Mouse (Mus musculus) regulatory T cell (primary cell): ENCODE measurements around the gene Sun2.

Experiments used
- in situ Hi-C: fragments of 300-600 bp; cut with MboI, MseI; formaldehyde crosslinking; loops from one replicate; pipeline ENCODE4 v1.15.1; 2025; ENCODE audit warnings: high pct_unique_total_duplicates

Gene Sun2

DNA sequence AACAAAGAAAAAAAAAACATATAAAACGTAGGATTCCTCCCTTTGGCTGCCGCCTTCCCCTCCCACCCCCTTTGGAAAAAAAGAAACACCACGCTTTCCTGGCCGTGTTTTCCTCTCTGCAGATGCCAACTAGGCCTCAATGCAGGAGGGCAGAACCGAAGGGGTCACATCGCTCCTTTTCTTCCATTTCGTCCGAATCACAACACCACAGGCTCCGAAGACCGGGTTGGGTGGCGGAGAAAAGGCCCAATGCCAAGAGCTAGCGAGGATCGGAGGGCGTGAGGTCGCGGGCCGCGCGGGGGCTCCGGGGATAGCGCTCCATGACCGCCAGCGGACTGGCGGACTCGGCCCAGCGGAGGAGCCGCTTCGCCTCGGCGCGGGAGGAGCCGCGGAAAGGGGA, 55.2 kb downstream of the Sun2 start:
- in situ Hi-C loops, result no loop called here

DNA sequence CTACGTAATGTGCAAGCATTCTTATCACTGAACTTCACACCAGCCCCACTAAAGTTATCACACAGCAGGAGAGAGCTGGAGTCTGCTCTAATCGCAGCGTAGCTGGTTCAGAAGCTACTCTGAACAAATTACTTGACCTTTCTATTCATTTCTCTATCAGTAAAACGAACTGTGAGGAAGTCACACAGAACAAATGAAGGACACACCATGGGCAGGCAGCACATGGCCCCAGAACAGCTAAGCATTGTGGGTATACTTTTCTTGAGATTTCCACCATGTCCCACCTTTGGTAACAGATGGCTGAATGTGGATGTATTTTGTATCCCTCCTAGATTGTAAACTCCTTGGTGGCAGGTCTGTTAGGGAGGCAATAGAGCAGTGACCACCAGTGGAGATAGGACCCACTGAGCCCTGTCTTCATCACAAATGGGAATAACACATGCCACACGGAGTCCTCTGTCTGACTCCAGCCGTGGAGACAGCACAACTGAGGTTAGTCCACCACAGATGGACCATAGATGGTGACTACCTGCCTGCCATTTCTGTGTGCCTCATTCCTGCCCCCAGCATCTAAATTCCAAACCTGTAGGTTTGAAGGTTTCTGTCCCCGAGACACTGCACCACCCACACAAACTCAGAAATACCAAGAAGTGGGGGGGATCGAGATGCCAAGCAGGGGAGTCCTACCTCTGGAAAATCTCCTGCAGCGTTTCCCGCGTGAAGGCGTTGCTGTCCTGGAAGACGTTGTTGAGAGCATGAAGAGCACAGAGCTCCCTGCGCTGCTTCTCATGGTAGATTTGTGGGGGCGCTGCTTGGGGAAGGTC, 56.1 kb downstream of the Sun2 start:
- in situ Hi-C loops, result no loop called here

GRCm38 (mm10) chr15:79685141-79685641, 57.1 kb downstream of the Sun2 start:
- in situ Hi-C loops, result no loop called here

- in situ Hi-C loops, result no loop called here
Observed at GRCm38 (mm10) chr15:79684616-79685015, 57.7 kb downstream of the Sun2 start.

- in situ Hi-C loops, result no loop called here
Observed at GRCm38 (mm10) chr15:79683707-79684465, 58.5 kb downstream of the Sun2 start.

DNA sequence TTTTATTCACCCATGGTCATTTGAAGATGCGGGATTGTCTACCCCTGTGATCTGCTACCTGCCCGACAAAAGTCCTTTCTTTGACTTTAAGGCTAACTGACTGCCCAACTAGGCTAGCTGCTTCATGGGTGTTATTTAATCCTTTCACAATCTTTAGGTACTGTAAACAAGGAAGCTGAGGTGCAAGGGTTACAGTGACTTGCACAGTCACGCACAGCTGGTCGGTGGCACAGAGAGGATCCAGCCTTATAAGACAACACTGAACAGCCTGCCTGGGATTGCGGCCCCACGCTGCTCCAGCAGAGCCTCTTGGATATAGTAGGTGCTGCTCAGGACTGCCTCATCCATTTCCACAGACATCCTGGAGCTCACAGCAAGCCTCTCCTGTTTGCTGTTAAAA, 59.2 kb downstream of the Sun2 start:
- in situ Hi-C loops, result no loop called here

GRCm38 (mm10) chr15:79681973-79682372, 60.4 kb downstream of the Sun2 start:
- in situ Hi-C loops, result no loop called here

- in situ Hi-C loops, result loop anchor here (5.0 kb wide), 1 partner anchor 49 kb away; no protein-coding TSS in a partner anchor
Observed at GRCm38 (mm10) chr15:79677936-79678335, 64.4 kb downstream of the Sun2 start.
